Mouse (Mus musculus) ES-E14 (cell line): ENCODE results near the gene Tgfbr3. TPM values are rescaled to one million over a fixed set of nuclear protein-coding genes. Genes with fewer than 3 reads are reported as not detected.

Experiments used
- DNase-seq: peaks from one replicate; pipeline ENCODE4 v3.0.0-alpha.2; 2013; ENCODE audit warnings: low read depth, low spot score
- H3K27ac ChIP-seq: 2 replicates; pipeline ENCODE4 v1.5.1; 2012; ENCODE audit warnings: low read depth, mild to moderate bottlenecking, low read length, moderate library complexity, mixed read lengths; ENCODE audit not compliant: poor library complexity, insufficient read depth, severe bottlenecking
- H3K36me3 ChIP-seq: 2 replicates; pipeline ENCODE4 v1.6.1; 2012; ENCODE audit warnings: mild to moderate bottlenecking, low read length, moderate library complexity, mixed read lengths; ENCODE audit not compliant: control insufficient read depth, poor library complexity, insufficient read depth, severe bottlenecking
- H3K4me1 ChIP-seq, 2 experiments: fragments of 150-350 bp in 1 of 2; sonication (generic) in 1 of 2; 2 replicates each; pipeline ENCODE4 v1.6.1; 2012; ENCODE audit warnings: low read length in 2 of 2, mild to moderate bottlenecking in 1 of 2, mixed read lengths in 1 of 2; ENCODE audit not compliant: control insufficient read depth in 2 of 2, insufficient read depth in 2 of 2, poor library complexity in 1 of 2
- H3K4me3 ChIP-seq, 2 experiments: fragments of 150-350 bp in 1 of 2; sonication (generic) in 1 of 2; 2 replicates each; pipeline ENCODE4 v1.5.1; 2012; ENCODE audit warnings: low read length in 2 of 2, low read depth in 1 of 2, mild to moderate bottlenecking in 1 of 2, mixed read lengths in 1 of 2; ENCODE audit not compliant: insufficient read depth in 1 of 2, poor library complexity in 1 of 2, severe bottlenecking in 1 of 2
- H3K9ac ChIP-seq: 2 replicates; pipeline ENCODE4 v1.6.1; 2012; ENCODE audit warnings: low read depth, mild to moderate bottlenecking, low read length, mixed read lengths; ENCODE audit not compliant: poor library complexity, insufficient read depth, severe bottlenecking
- H3K9me3 ChIP-seq: fragments of 150-350 bp; sonication (generic); 2 replicates; pipeline ENCODE4 v1.6.1; 2012; ENCODE audit warnings: low read depth, mild to moderate bottlenecking, low read length; ENCODE audit not compliant: control insufficient read depth, insufficient read depth
- CHD2 ChIP-seq: IDR thresholded peaks from 2 replicates; pipeline ENCODE4 v1.6.1; 2014; ENCODE audit warnings: mild to moderate bottlenecking, low read depth, low read length, inconsistent platforms
- HCFC1 ChIP-seq: IDR thresholded peaks from 2 replicates; pipeline ENCODE4 v1.6.1; 2012; ENCODE audit warnings: low read length, inconsistent platforms, borderline replicate concordance; ENCODE audit not compliant: insufficient read depth
- MAFK ChIP-seq: IDR thresholded peaks from 2 replicates; pipeline ENCODE4 v1.6.1; 2014; ENCODE audit warnings: mild to moderate bottlenecking, low read depth, low read length, inconsistent platforms; ENCODE audit not compliant: insufficient read depth
- ZC3H11A ChIP-seq: IDR thresholded peaks from 2 replicates; pipeline ENCODE4 v1.6.1; 2012; ENCODE audit warnings: low read depth, mild to moderate bottlenecking, inconsistent platforms, low read length, borderline replicate concordance
- ZNF384 ChIP-seq: IDR thresholded peaks from 2 replicates; pipeline ENCODE4 v1.6.1; 2012; ENCODE audit warnings: low read depth, low read length, inconsistent platforms
- in situ Hi-C, 2 experiments: fragments of 600-800 bp; cut with MboI; formaldehyde crosslinking; loops; one replicate each; pipeline ENCODE4 v1.15.1; 2025; ENCODE audit warnings: low sequenced_read_pairs in 2 of 2, inconsistent platforms in 1 of 2; ENCODE audit not compliant: unreplicated experiment in 2 of 2
- total RNA-seq: library from RNA; depleted of rRNA; stranded (reverse); fragments of 300-350 nt; gene quantifications from 2 replicates; pipeline ENCODE4 v1.2.3, GENCODE M21; 2012; rRNA removed

Gene Tgfbr3
- 1.8 and 3.1 TPM in 2 replicates for total RNA-seq

GRCm38 (mm10) chr5:107289234-107289764, at the start of gene Tgfbr3:
TSS of gene Tgfbr3 (minus strand) at chr5:107289629.
- peak within 1 kb of the TSS; percentile 69 to 70 for H3K4me3 ChIP-seq
- DNase-seq: peak; percentile 47
- TF ChIP-seq MAFK (no peak), ZC3H11A (no peak), CHD2 (no peak), HCFC1 (no peak), ZNF384 (no peak)
- H3K36me3 ChIP-seq: no peaks in the 10 kb centered on the region
- H3K9me3 ChIP-seq: no peaks in the 10 kb centered on the region
- H3K27ac ChIP-seq: no peak within 1 kb of the TSS
- peaks cover 0 to 2% of the 10 kb centered on the region in 2 experiments; a peak in 1 of 4 replicates for H3K4me1 ChIP-seq
- peak within 1 kb of the TSS; percentile 53 for H3K9ac ChIP-seq
- in situ Hi-C loops: loop anchor here in 1 of 2 experiments (25.0 kb wide), 1 partner anchor 827 kb away; the partner anchor contains the start of gene Barhl2

- Histone ChIP-seq H3K4me1 (peaks cover 0 to 3% of the 10 kb centered on the region in 2 experiments; a peak in 1 of 4 replicates), H3K9me3 (no peaks in the 10 kb centered on the region), H3K4me3 (peak within 1 kb of the TSS; percentile 7 to 15; a peak in 1 of 4 replicates), H3K36me3 (no peaks in the 10 kb centered on the region), H3K9ac (no peak within 1 kb of the TSS; the same call in 1 of the 2 replicates), H3K27ac (no peak within 1 kb of the TSS; the same call in 1 of the 2 replicates)
- peak; percentile 47 for DNase-seq
- in situ Hi-C loops: no loop called here
- TF ChIP-seq ZNF384 (no peak), ZC3H11A (no peak), CHD2 (no peak), MAFK (no peak), HCFC1 (no peak)
Measured at GRCm38 (mm10) chr5:107330916-107331421, 41.5 kb upstream of the Tgfbr3 start, which contains the start of gene Brdt. TSS of gene Brdt (plus strand) at chr5:107331159.

GRCm38 (mm10) chr5:107320703-107321102, 31.3 kb upstream of the Tgfbr3 start:
- no peaks in the 10 kb centered on the region for H3K4me1 ChIP-seq
- in situ Hi-C loops: loop anchor here (25.0 kb wide), 2 partner anchors 308 to 458 kb away; no protein-coding TSS in a partner anchor
- no peaks in the 10 kb centered on the region for H3K9me3 ChIP-seq
- no peak for DNase-seq
- H3K36me3 ChIP-seq: no peaks in the 10 kb centered on the region
- no peak overlapping the region for H3K27ac ChIP-seq
- no peak overlapping the region for H3K9ac ChIP-seq
- H3K4me3 ChIP-seq: no peak overlapping the region
- no peak for TF ChIP-seq MAFK
- no peak for TF ChIP-seq HCFC1
- no peak for TF ChIP-seq ZNF384
- no peak for TF ChIP-seq CHD2
- TF ChIP-seq ZC3H11A: peak; percentile 89

DNA sequence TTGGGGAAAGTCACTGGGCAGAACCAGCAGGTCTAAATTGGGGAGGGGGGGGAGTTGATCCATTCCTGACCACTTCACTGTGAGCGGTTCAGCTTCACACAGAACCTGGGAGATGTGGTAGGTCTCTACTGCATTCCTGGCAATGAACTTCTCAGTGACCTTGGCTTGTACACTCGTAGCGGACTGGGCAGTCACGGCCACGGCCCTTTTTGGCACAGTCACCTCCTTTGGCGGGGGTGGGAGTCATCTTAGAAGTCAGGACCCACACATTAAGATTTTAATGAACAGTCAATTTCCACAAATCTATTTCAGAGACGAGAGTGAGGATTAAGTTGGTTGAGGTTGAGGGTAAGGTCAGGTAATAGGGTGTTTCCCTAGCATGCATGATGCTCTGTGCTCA, 27.7 kb upstream of the Tgfbr3 start:
- DNase-seq: no peak
- Histone ChIP-seq H3K9me3 (no peaks in the 10 kb centered on the region), H3K36me3 (no peaks in the 10 kb centered on the region), H3K4me3 (no peak overlapping the region), H3K9ac (no peak overlapping the region), H3K4me1 (no peaks in the 10 kb centered on the region), H3K27ac (no peak overlapping the region)
- in situ Hi-C loops: loop anchor here (10.0 to 25.0 kb wide), 3 partner anchors 305 to 455 kb away; no protein-coding TSS in a partner anchor
- TF ChIP-seq ZNF384 (no peak), CHD2 (no peak), ZC3H11A (no peak), HCFC1 (no peak), MAFK (no peak)
